Mouse (Mus musculus): ENCODE measurements around the gene Ccdc171. TPM values are rescaled to one million over a fixed set of nuclear protein-coding genes. Genes with fewer than 3 reads are reported as not detected.
"Not testable (repeated sequence)": the region's sequence is repeated elsewhere in the genome, so short reads cannot be mapped to it uniquely, and the experiment has no call there.

Ccdc171 gene
- total and polyA plus RNA-seq, 2 experiments from 2014 or later = 0.46 to 1.2 TPM

DNA sequence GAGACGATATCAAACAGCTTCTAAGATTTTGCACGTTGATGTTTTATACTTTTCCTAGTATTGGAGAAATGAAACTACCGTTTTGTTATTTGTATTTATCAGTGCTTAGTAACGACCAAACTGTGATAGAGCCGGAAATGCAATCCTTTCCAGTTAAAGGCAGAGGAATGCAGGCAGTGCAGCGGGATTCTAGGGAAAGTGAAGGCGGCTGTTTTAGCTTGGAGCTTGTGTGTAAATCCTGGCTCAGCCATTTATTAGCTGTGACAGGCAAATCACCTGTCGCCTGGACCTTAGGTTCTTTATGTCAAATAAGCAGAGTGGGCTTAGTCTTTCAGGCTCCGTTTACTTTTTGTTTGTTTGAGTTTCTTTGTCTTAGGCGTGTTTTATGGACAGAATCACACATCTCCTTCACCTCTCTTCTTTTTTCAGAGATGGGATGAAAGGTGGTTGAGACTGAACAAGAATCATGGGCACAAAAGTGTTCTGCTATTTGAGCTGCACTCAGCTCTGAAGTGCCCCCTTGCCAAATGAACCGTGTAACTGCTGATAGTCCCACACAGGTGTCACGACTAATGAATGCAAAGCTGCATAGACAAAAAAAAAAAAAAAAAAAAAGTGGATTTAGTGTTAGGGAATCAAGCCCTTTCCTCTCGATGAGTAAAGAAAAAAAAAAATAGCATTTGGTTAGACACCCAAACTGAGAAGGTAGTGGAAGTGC, 1.1 kb downstream of the Ccdc171 start:
- 14% methylated on average over 13 of the region's 13 CpGs for WGBS

GRCm38 (mm10) chr4:83526988-83527334, 1.6 kb downstream of the Ccdc171 start:
- Histone ChIP-seq H3K36me3 (replicated peaks; ENCODE audit: control insufficient read depth, insufficient read depth, low read length) (no peaks in the 10 kb centered on the region), H3K4me2 (ENCODE audit: low read depth, low read length) (no peak overlapping the region), H3K4me1 (ENCODE audit: control insufficient read depth, insufficient read depth) (0 out of 2 replicates have a peak, but pooled peaks cover 3% of the 10 kb centered on the region), H3K27ac (ENCODE audit: low read depth) (no peak overlapping the region), H3K4me3 (ENCODE audit: low read depth, low read length) (no peak overlapping the region), H3K27me3 (ENCODE audit: control insufficient read depth, insufficient read depth, low read length) (no peaks in the 10 kb centered on the region), H3K9ac (replicated peaks; ENCODE audit: low read depth, low read length) (no peak overlapping the region), H3K9me3 (replicated peaks; ENCODE audit: control insufficient read depth, low read length) (no peaks in the 10 kb centered on the region)
- no peak for DNase-seq (ENCODE audit: low spot score)
- TF ChIP-seq EP300 (IDR thresholded peaks at IDR 0.05; ENCODE audit: low read depth) = no peak
- no peak for TF ChIP-seq CTCF (IDR thresholded peaks at IDR 0.05; ENCODE audit: low read depth)
- ATAC-seq (ENCODE audit: insufficient read depth, low read depth) = no peak
- WGBS = 71% methylated on average over 6 of the region's 6 CpGs

More for the DNA sequence above, 1.1 kb downstream of the Ccdc171 start:
- 0 out of 2 replicates have a peak, but pooled peaks cover 3% of the 10 kb centered on the region for H3K4me1 ChIP-seq (ENCODE audit: control insufficient read depth, insufficient read depth)
- H3K9me3 ChIP-seq (replicated peaks; ENCODE audit: control insufficient read depth, low read length) = no peaks in the 10 kb centered on the region
- H3K27ac ChIP-seq (ENCODE audit: low read depth) = peak overlapping the region; percentile 73; the same call in 1 of the 2 replicates
- H3K27me3 ChIP-seq (ENCODE audit: control insufficient read depth, insufficient read depth, low read length) = no peaks in the 10 kb centered on the region
- DNase-seq (ENCODE audit: low spot score) = peak; percentile 63
- H3K4me3 ChIP-seq (ENCODE audit: low read depth, low read length) = peak overlapping the region; percentile 80
- TF ChIP-seq CTCF (IDR thresholded peaks at IDR 0.05; ENCODE audit: low read depth) = no peak
- no peak for TF ChIP-seq EP300 (IDR thresholded peaks at IDR 0.05; ENCODE audit: low read depth)
- H3K9ac ChIP-seq (replicated peaks; ENCODE audit: low read depth, low read length) = 0 out of 2 replicates have a peak overlapping the region, but pooled peaks have one; percentile 67
- no peaks in the 10 kb centered on the region for H3K36me3 ChIP-seq (replicated peaks; ENCODE audit: control insufficient read depth, insufficient read depth, low read length)
- peak overlapping the region; percentile 66 for H3K4me2 ChIP-seq (ENCODE audit: low read depth, low read length)
- no peak for ATAC-seq (ENCODE audit: insufficient read depth, low read depth)

DNA sequence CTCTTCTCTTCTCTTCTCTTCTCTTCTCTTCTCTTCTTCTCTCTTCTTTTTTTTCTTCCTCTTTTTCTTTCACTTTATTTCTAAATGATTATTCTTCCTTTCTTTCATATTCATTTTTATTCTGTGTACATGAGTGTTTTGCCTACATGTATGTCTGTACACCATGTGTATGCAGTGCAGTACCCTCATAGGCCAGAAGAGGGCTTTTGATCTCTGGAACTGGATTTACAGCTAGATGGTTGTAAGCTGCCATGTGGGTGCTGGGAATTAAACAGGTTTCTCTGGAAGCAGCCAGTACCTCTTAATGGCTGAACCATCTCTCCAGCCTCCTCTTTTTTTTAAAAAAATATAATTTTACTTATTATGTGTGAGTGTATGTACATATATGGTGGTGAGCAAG, 2.6 kb downstream of the Ccdc171 start:
- DNase-seq (ENCODE audit: low spot score) = no peak
- Histone ChIP-seq H3K4me2 (ENCODE audit: low read depth, low read length) (no peak overlapping the region), H3K27ac (ENCODE audit: low read depth) (no peak overlapping the region), H3K27me3 (ENCODE audit: control insufficient read depth, insufficient read depth, low read length) (no peaks in the 10 kb centered on the region), H3K9me3 (replicated peaks; ENCODE audit: control insufficient read depth, low read length) (no peaks in the 10 kb centered on the region), H3K9ac (replicated peaks; ENCODE audit: low read depth, low read length) (no peak overlapping the region), H3K36me3 (replicated peaks; ENCODE audit: control insufficient read depth, insufficient read depth, low read length) (no peaks in the 10 kb centered on the region), H3K4me1 (ENCODE audit: control insufficient read depth, insufficient read depth) (0 out of 2 replicates have a peak, but pooled peaks cover 3% of the 10 kb centered on the region), H3K4me3 (ENCODE audit: low read depth, low read length) (no peak overlapping the region)
- TF ChIP-seq CTCF (IDR thresholded peaks at IDR 0.05; ENCODE audit: low read depth) (peak; percentile 40), EP300 (IDR thresholded peaks at IDR 0.05; ENCODE audit: low read depth) (no peak)
- no peak for ATAC-seq (ENCODE audit: insufficient read depth, low read depth)

- not testable (repeated sequence) for H3K4me3 ChIP-seq (ENCODE audit: low read depth, low read length); H3K4me1 ChIP-seq (ENCODE audit: control insufficient read depth, insufficient read depth); H3K9ac ChIP-seq (replicated peaks; ENCODE audit: low read depth, low read length); H3K9me3 ChIP-seq (replicated peaks; ENCODE audit: control insufficient read depth, low read length); H3K4me2 ChIP-seq (ENCODE audit: low read depth, low read length); H3K36me3 ChIP-seq (replicated peaks; ENCODE audit: control insufficient read depth, insufficient read depth, low read length); DNase-seq (ENCODE audit: low spot score); ATAC-seq (ENCODE audit: insufficient read depth, low read depth); H3K27me3 ChIP-seq (ENCODE audit: control insufficient read depth, insufficient read depth, low read length); H3K27ac ChIP-seq (ENCODE audit: low read depth)
- 93% methylated on average over 4 of the region's 4 CpGs for WGBS
- peak; percentile 8; the same call in 1 of the 2 replicates for TF ChIP-seq CTCF (IDR thresholded peaks at IDR 0.05; ENCODE audit: low read depth)
Measured at GRCm38 (mm10) chr4:83530060-83530459, 4.7 kb downstream of the Ccdc171 start.

DNA sequence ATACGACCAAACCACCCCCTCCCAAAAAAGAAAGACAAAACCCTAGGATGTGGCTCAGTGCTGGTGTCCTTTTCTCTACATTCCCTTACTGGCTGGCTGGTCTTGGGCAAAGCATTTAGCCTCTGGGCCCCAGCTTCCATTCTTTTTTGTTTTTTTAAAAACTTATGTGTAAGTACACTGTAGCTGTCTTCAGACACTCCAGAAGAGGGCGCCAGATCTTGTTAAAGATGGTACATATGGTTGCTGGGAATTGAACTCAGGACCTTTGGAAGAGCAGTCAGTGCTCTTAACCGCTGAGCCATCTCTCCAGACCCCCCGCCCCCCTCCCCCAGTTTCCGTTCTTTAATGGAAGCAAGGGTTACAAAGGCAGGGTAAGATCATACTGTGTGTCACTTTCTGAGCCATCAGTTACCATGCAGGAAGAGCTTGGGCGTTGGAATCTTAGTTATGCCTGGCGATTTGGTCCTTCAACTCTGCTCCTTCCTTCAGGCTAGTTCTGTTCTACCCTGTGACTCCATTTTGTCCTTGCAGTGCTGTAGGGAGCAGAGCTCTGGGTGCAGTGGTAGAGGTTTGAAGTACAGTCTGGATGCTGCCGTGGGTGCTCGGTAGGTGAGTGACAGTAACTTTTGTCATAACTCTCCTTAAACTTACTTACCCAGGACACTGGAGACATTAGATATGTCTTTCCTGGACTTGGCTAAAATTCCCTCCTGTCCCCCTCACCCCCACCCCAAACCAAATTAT, 8.0 kb downstream of the Ccdc171 start:
- Histone ChIP-seq H3K9me3 (replicated peaks; ENCODE audit: control insufficient read depth, low read length) (no peaks in the 10 kb centered on the region), H3K36me3 (replicated peaks; ENCODE audit: control insufficient read depth, insufficient read depth, low read length) (no peaks in the 10 kb centered on the region), H3K4me1 (ENCODE audit: control insufficient read depth, insufficient read depth) (no peaks in the 10 kb centered on the region), H3K27ac (ENCODE audit: low read depth) (no peak overlapping the region), H3K4me3 (ENCODE audit: low read depth, low read length) (no peak overlapping the region), H3K9ac (replicated peaks; ENCODE audit: low read depth, low read length) (no peak overlapping the region), H3K27me3 (ENCODE audit: control insufficient read depth, insufficient read depth, low read length) (no peaks in the 10 kb centered on the region), H3K4me2 (ENCODE audit: low read depth, low read length) (no peak overlapping the region)
- 72% methylated on average over 9 of the region's 9 CpGs for WGBS
- TF ChIP-seq CTCF (IDR thresholded peaks at IDR 0.05; ENCODE audit: low read depth) = no peak
- TF ChIP-seq EP300 (IDR thresholded peaks at IDR 0.05; ENCODE audit: low read depth) = no peak
- ATAC-seq (ENCODE audit: insufficient read depth, low read depth) = no peak
- no peak for DNase-seq (ENCODE audit: low spot score)
